22 mouse cellular contexts compared by ENCODE assay signal in the genomic region with DNA sequence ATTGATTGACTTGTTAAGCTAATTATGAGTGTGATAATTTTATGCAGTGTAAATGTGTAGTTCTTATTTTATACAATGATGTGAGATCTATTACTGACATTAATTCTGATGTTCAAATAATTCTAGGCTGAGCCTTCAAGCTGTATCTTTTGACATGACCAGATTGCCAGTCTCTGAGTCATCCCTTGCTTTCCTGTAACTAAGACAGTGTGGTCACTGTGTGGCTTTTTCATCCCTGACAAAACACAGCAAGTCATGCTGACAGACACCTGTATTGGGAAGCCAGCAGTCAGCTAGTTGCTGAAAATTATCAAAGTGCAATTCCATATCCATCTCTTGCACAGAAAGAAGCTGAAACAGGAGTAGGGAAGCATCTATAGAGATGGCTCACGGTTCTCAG. TPM values are rescaled to one million over a fixed set of nuclear protein-coding genes. Genes with fewer than 3 reads are reported as not detected.
DNase-seq lines count a peak whose midpoint lies in the region; ATAC-seq and TF ChIP-seq lines count a peak whose summit lies in the region.
"Had no signal": no experiment of that assay in that cellular context is flagged by ENCODE, and none has a peak within 500 bp of the region (broad histone marks: within the 10 kb centered on the region; RNA-seq: fewer than 3 reads in every experiment).

No protein-coding gene starts in this region.

- DNase-seq in 3134 (ENCODE audit: extremely low read depth, insufficient read length, low spot score) (peak; percentile 6), 3T3-L1 (ENCODE audit: low read depth, low spot score) (peak; percentile 46), CH12.LX (ENCODE audit: extremely low read depth) (peak; percentile 29), Patski (ENCODE audit: low read depth, low spot score) (no peak)
- DNase-seq in frontal cortex, postnatal 36 days (ENCODE audit: low spot score in 2 of 2) = no peak
- DNase-seq in spleen, postnatal 10 days (ENCODE audit: low spot score in 2 of 2) = no peak
- DNase-seq in forebrain, embryonic 11.5 days (ENCODE audit: low spot score) = no peak
- DNase-seq: adrenal gland, adult 2 months; adrenal gland, postnatal 10 days; adrenal gland, postnatal 25 days; B cell, adult 2 months; cerebellum, adult 11-12 months; cerebellum, adult 2 months; cerebellum, adult 9-10 months; cerebellum, postnatal 10 days; cerebellum, postnatal 25 days had no signal

- no peak overlapping the region for H3K4me2 ChIP-seq in CH12.LX (ENCODE audit: insufficient read depth, low read depth, poor library complexity, severe bottlenecking)
- no peak overlapping the region for H3K4me2 ChIP-seq in forebrain, embryonic 11.5 days (ENCODE audit: low read depth, low read length, severe bottlenecking)
- H3K4me2 ChIP-seq: embryonic facial prominence, embryonic 12.5 days; forebrain, embryonic 12.5 days had no signal

- no peak for TF ChIP-seq RAD21 in CH12.LX (IDR thresholded peaks at IDR 0.05; ENCODE audit: low read depth, low read length)

- H3K9ac ChIP-seq in CH12.LX (ENCODE audit: insufficient read depth, low read depth) = no peak overlapping the region
- H3K9ac ChIP-seq in forebrain, embryonic 11.5 days (ENCODE audit: low read length) = no peak overlapping the region
- H3K9ac ChIP-seq: embryonic facial prominence, embryonic 12.5 days; forebrain, embryonic 12.5 days had no signal

- TF ChIP-seq POLR2A in CH12.LX (IDR thresholded peaks at IDR 0.05; ENCODE audit: low read depth, low read length) = no peak

- 85% methylated on average over 1 of the region's 1 CpGs for WGBS in forebrain, embryonic 11.5 days

- TF ChIP-seq CTCF in CH12.LX (conservative IDR thresholded peaks at IDR 0.05 in 1 of 2, IDR thresholded peaks at IDR 0.05 in 1 of 2; ENCODE audit: low read depth in 2 of 2, low read length in 2 of 2) (no peak), Patski (IDR thresholded peaks at IDR 0.05) (no peak)

- in situ Hi-C loops in CH12.LX (cut with MboI; ENCODE audit: low pct_ligation_motif_present, low pct_unique_long_range_greater_than_20kb, low sequenced_read_pairs) (no loop called here), Patski (cut with MboI; ENCODE audit: low pct_unique_long_range_greater_than_20kb) (no loop called here)

- dilution Hi-C loops in CH12.LX (cut with MboI; ENCODE audit: extremely low pct_ligation_motif_present, extremely low pct_unique_long_range_greater_than_20kb, low sequenced_read_pairs) = no loop called here

- no peak overlapping the region for H3K4me3 ChIP-seq in CH12.LX (replicated peaks in 1 of 3; ENCODE audit: low read depth in 2 of 3, low read length in 2 of 3, poor library complexity in 1 of 3)
- no peak overlapping the region for H3K4me3 ChIP-seq in forebrain, embryonic 11.5 days (ENCODE audit: low read depth, low read length)
- H3K4me3 ChIP-seq: embryonic facial prominence, embryonic 10.5 days; embryonic facial prominence, embryonic 12.5 days; forebrain, embryonic 12.5 days had no signal

- ATAC-seq in Patski = peak; percentile 78
- ATAC-seq in forebrain, embryonic 11.5 days (replicated peaks; ENCODE audit: low FRiP score) = no peak
- ATAC-seq: CD4-positive, CD25-positive, alpha-beta regulatory T cell, adult 4 months; forebrain, embryonic 14.5 days; forebrain, embryonic 16.5 days had no signal

- CTCF ChIA-PET in Patski (lab: Charles Lee) = interaction anchor here (0.8 to 0.9 kb wide), 3 partner anchors 14 to 17 kb away, joined by 3 read pairs; no protein-coding TSS in a partner anchor

- no peak overlapping the region for H3K27ac ChIP-seq in CH12.LX (ENCODE audit: insufficient read depth, low read depth)
- H3K27ac ChIP-seq in forebrain, embryonic 11.5 days (ENCODE audit: low read depth, low read length) = no peak overlapping the region
- H3K27ac ChIP-seq: embryonic facial prominence, embryonic 10.5 days; embryonic facial prominence, embryonic 12.5 days; forebrain, embryonic 12.5 days had no signal

- H3K27me3 ChIP-seq in CH12.LX (replicated peaks) = no peaks in the 10 kb centered on the region
- H3K27me3 ChIP-seq in Patski = no peaks in the 10 kb centered on the region
- no peaks in the 10 kb centered on the region for H3K27me3 ChIP-seq in forebrain, embryonic 11.5 days (ENCODE audit: control insufficient read depth, insufficient read depth, low read length)
- H3K27me3 ChIP-seq: embryonic facial prominence, embryonic 12.5 days; forebrain, embryonic 12.5 days had no signal

- POLR2A ChIA-PET in Patski (lab: Charles Lee) = no interaction called here

- H3K4me1 ChIP-seq in CH12.LX (ENCODE audit: control insufficient read depth in 1 of 2, insufficient read depth in 2 of 2) = peaks cover 7 to 19% of the 10 kb centered on the region in 2 experiments; a peak in 3 of 4 replicates
- no peaks in the 10 kb centered on the region for H3K4me1 ChIP-seq in forebrain, embryonic 11.5 days (replicated peaks; ENCODE audit: control insufficient read depth, insufficient read depth, low read length)
- H3K4me1 ChIP-seq: embryonic facial prominence, embryonic 10.5 days; embryonic facial prominence, embryonic 12.5 days; forebrain, embryonic 12.5 days had no signal

- no peak for TF ChIP-seq EP300 in CH12.LX (IDR thresholded peaks at IDR 0.05; ENCODE audit: low read length)

- H3K9me3 ChIP-seq in CH12.LX (replicated peaks; ENCODE audit: low read length) = no peaks in the 10 kb centered on the region
- no peaks in the 10 kb centered on the region for H3K9me3 ChIP-seq in forebrain, embryonic 11.5 days (ENCODE audit: control insufficient read depth, low read length)
- H3K9me3 ChIP-seq: embryonic facial prominence, embryonic 10.5 days; embryonic facial prominence, embryonic 12.5 days; forebrain, embryonic 12.5 days had no signal

- H3K36me3 ChIP-seq in CH12.LX (replicated peaks in 1 of 2; ENCODE audit: control insufficient read depth in 1 of 2, insufficient read depth in 1 of 2, low read length in 1 of 2) = no peaks in the 10 kb centered on the region
- H3K36me3 ChIP-seq in forebrain, embryonic 11.5 days (ENCODE audit: control insufficient read depth, insufficient read depth, low read length) = no peaks in the 10 kb centered on the region
- H3K36me3 ChIP-seq: embryonic facial prominence, embryonic 10.5 days; embryonic facial prominence, embryonic 12.5 days; forebrain, embryonic 12.5 days had no signal

- H3K79me2 ChIP-seq in CH12.LX (replicated peaks; ENCODE audit: control insufficient read depth, extremely low read depth, insufficient read depth, poor library complexity, severe bottlenecking) = no peaks in the 10 kb centered on the region

TF ChIP-seq in CH12.LX, 34 proteins besides CTCF, POLR2A, EP300 and RAD21:
- TF ChIP-seq BHLHE40 (IDR thresholded peaks at IDR 0.05; ENCODE audit: low read depth, low read length) = no peak
- TF ChIP-seq HCFC1 (IDR thresholded peaks at IDR 0.05; ENCODE audit: low read depth, low read length) = no peak
- TF ChIP-seq PAX5 (IDR thresholded peaks at IDR 0.05; ENCODE audit: low read length) = no peak
- no peak for TF ChIP-seq ZKSCAN1 (IDR thresholded peaks at IDR 0.05; ENCODE audit: borderline replicate concordance, low read depth, low read length)
- no peak for TF ChIP-seq MAFK (IDR thresholded peaks at IDR 0.05; ENCODE audit: insufficient replicate concordance, low read length)
- TF ChIP-seq SIN3A (IDR thresholded peaks at IDR 0.05; ENCODE audit: low read length) = no peak
- TF ChIP-seq POLR2AphosphoS2 (IDR thresholded peaks at IDR 0.05; ENCODE audit: low read depth, low read length) = no peak
- no peak for TF ChIP-seq CHD2 (IDR thresholded peaks at IDR 0.05; ENCODE audit: low read length)
- no peak for TF ChIP-seq JUND (conservative IDR thresholded peaks at IDR 0.05; ENCODE audit: low read depth, low read length)
- no peak for TF ChIP-seq IRF4 (IDR thresholded peaks at IDR 0.05; ENCODE audit: low read depth, low read length)
- TF ChIP-seq ZC3H11A (IDR thresholded peaks at IDR 0.05; ENCODE audit: low read depth, low read length) = no peak
- TF ChIP-seq CHD1 (IDR thresholded peaks at IDR 0.05; ENCODE audit: low read depth, low read length) = no peak

RNA-seq across cellular contexts. Expression of a gene that starts 54.4 kb away (rescaled TPM):
- total RNA-seq in CH12.LX (2012; rRNA removed) = 2.2 and 2.9 TPM in 2 replicates
- total RNA-seq in CH12.LX (2014; rRNA removed) = 2.3 and 2.5 TPM in 2 replicates
- polyA plus RNA-seq in CH12.LX (2012; ENCODE audit: insufficient read length, low read depth) = 1.3 and 1.9 TPM in 2 replicates
- 1.8 TPM for polyA plus RNA-seq in Patski (2021)
- 9.2 and 10.3 TPM in 2 replicates for polyA plus RNA-seq in forebrain, embryonic 11.5 days (2014; fragmentation: Nextera tagmentation; extraction: Ambion mirVana)

Comparison
In these comparisons a context has a peak if more than half of its experiments do, and no peak if none do; other contexts are left out.
1. DNase-seq: peak in 3134 (single experiment), 3T3-L1 (single experiment) and CH12.LX (single experiment); none in Patski (single experiment), frontal cortex, postnatal 36 days (0 of 2), spleen, postnatal 10 days (0 of 2) and forebrain, embryonic 11.5 days (single experiment).